Mouse (Mus musculus): ENCODE results near the gene Gm17581.

The Gm17581 gene

GRCm38 (mm10) chr2:155751014-155751786, 15.5 kb upstream of the Gm17581 start, which contains the start of gene Procr:
TSS of gene Procr (plus strand) at chr2:155751117.
- TF ChIP-seq GATA4 (IDR thresholded peaks at IDR 0.05; ENCODE audit: insufficient replicate concordance, low read length), result peak; percentile 33; the same call in 1 of the 2 replicates

- no peak for TF ChIP-seq GATA4 (IDR thresholded peaks at IDR 0.05; ENCODE audit: insufficient replicate concordance, low read length)
These were observed 13.7 kb upstream of the Gm17581 start for GRCm38 (mm10) chr2:155749394-155749793.

DNA sequence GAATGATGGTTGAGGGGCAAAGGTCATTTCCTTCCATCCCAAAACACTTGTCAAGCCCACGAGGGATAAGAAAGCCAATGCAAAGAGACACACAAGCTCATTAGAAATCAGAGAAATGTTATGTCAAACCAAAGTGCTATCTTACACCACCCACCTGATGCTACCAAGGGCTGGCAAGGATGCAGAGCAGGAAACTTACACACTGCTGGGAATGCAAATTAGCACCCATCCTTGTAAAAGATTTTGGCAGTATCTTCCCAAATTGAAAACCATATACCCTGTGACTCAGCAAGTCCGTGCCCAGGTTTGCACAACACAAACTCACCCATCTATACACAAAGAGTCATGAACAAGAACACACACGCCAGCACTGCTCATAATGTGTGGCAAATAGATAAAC, 9.8 kb upstream of the Gm17581 start:
- TF ChIP-seq GATA4 (IDR thresholded peaks at IDR 0.05; ENCODE audit: insufficient replicate concordance, low read length), result no peak

DNA sequence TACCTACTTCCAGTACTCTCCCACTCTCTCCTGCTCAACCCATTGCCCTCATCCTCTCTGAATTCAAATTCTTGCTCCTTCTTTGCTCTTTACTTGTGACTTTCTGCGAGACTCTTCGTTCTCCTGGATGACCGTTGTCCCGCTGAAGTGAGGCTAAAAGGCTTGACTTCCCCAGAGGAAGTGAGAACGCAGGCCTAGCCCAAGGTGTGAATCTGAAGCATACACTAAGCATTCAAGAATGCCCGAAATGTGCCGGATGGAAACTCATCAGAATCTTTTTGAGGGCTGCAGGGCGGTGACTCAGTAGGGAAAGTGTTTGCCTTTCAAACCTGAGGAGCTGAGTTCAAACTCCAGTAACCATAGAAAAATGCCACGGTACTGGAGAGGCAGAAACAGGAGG, 7.7 kb upstream of the Gm17581 start:
- no peak for TF ChIP-seq GATA4 (IDR thresholded peaks at IDR 0.05; ENCODE audit: insufficient replicate concordance, low read length)

DNA sequence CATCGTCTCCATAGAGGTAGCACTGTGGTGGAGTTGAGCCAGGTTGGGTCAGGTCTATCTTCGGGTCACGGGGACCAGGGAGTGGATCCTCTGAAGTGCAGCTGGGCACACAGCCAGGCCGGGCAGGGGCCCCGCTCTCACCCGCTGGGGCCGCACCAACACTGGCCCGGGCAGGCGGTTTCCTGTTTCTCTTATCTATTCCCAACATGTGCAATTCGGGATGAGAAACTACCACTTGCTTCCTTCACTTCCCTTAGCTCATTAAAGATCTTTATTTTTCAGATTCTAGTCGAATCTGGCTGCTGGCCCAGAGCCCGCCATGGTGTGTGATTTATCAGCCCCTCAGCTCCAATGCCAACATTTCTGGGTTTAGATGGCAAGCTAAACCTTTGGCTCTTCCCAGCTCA, 7.3 kb upstream of the Gm17581 start:
- peak; percentile 62; the same call in 1 of the 2 replicates for TF ChIP-seq GATA4 (IDR thresholded peaks at IDR 0.05; ENCODE audit: insufficient replicate concordance, low read length)

GRCm38 (mm10) chr2:155742211-155742610, 6.5 kb upstream of the Gm17581 start:
- TF ChIP-seq GATA4 (IDR thresholded peaks at IDR 0.05; ENCODE audit: insufficient replicate concordance, low read length), result no peak; the same call in 1 of the 2 replicates

DNA sequence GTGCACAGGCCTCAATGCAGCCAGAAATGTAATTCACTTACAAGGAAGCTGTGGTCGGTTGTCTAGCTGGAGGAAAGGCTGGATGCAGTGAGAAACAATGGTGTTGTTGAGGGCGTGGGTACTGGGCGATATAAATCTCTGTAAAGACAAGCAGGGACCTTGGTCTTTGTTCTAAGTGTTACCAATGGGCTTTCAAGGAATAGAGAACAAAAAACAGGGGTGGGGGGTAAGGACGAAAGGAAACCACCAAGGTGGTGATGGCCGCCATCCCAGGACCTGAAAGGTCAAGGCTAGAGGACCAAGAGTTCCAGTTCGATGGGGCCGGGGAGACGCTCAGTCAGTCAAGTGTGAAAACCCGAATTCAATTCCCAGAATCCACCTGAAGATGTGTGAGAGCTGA, 2.1 kb upstream of the Gm17581 start:
- TF ChIP-seq GATA4 (IDR thresholded peaks at IDR 0.05; ENCODE audit: insufficient replicate concordance, low read length), result no peak

DNA sequence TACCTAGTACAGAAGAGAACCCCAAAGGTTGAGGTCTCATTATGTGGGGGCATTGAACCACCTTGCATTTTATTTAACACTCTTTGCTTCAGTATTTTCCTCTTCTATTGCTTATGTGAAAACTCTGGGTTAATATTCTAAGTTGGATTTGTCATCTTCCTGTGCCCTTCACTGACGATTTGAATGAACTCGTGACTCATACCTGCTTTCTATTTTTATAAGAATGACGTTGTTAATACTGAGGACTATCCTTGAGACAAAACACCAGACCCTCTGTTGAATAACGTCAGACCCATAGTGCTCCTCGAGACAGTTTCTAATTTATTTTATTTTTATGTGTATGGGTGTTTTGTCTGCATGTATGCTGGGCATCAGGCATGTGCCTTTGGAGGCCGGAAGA, 1.3 kb upstream of the Gm17581 start:
- TF ChIP-seq GATA4 (IDR thresholded peaks at IDR 0.05; ENCODE audit: insufficient replicate concordance, low read length), result no peak

DNA sequence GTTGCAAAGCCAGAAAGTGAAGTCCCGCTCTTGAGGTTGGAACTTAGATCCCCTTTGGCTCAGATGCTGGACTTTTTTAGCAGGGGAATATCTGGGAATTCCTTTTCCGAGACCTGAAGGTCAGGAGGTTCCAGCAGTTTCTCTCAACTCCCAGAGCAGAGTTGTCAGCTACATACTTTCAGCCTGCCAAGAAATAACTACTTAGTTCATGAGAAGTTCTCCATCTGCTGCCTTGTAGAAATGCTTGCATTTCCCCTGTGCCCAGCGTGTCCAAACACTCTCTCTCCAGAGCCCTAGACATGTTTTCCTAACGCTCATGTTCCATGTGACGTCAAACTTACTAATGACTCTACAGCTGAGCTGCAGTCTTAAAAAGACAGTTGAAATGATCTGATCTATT, 586 bp downstream of the Gm17581 start:
- TF ChIP-seq GATA4 (IDR thresholded peaks at IDR 0.05; ENCODE audit: insufficient replicate concordance, low read length), result no peak

DNA sequence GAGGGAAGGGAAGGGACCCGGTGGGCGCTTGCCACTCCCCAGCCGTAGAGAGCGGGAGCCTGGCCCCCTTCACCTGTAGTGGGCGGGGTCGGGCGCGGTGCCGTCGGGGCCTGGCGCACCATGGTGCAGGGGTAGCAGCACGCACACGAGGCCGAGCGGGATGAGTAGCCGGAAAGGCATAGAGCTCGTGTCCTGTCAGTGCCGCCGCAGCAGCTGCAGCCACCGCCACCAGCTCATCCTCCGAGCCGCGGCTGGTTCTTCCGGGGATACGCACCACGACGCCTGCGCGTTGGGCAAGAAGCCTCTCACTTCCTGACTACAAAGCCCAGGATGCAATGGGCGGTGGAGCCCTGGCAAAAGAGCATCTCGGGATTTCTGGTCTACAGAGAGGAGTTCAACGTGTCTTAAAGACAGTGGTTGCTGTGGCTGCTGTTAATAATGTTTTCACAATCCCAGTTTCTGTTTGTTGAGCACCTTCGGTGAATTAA, 6.5 kb downstream of the Gm17581 start, which contains the start of gene Edem2:
Edem2 (minus strand) TSS at position 318 of the 488 bp plus-strand sequence.
- TF ChIP-seq GATA4 (IDR thresholded peaks at IDR 0.05; ENCODE audit: insufficient replicate concordance, low read length), result no peak

DNA sequence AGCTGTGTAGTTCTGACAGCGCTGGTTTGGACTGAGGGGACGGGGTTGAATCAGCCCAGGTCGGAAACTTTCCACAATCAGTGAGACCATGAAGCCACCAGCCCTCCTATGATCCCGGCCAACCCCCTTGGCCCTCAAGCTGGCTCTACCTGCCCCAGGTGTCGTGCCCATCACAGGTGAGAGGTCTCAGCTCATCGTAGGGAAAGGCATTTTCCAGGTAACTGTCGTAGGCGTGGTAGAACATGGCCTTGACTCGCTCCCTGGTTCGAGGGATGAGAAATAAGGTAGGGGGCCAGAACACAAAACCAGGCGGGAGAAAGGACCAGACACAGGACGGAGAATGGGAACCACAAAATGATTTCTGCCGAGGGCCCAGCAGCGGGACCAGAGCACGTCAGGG, 6.9 kb downstream of the Gm17581 start:
- no peak for TF ChIP-seq GATA4 (IDR thresholded peaks at IDR 0.05; ENCODE audit: insufficient replicate concordance, low read length)

DNA sequence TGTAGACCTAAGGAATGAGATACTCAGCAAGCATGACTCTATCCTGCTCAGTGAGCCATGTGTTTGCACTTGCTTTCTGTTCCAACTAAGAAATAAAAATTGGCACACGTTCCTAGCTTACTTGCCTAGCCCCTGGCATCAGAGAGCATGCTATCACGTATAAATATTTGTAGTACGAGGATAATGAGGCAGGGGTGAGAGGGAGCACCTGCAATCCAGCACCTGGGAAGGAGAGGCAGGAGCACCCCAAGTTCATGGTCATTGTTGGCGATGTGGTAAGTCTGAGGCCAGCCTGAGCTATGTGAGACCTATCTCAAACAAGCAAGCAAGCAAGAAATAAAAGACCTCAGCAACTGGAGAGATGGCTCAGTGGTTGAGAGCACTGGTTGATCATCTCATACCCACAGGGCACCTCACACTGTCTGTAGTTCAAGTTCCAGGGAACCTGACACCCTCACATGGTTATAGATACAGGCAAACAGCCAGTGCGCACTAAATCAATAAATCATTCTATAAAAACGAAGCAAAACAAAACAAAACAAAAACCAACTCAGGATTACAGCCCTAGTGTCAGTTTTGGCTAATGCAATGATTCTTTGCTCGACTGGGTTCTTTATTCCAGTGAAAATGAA, 7.8 kb downstream of the Gm17581 start:
- TF ChIP-seq GATA4 (IDR thresholded peaks at IDR 0.05; ENCODE audit: insufficient replicate concordance, low read length), result no peak

GRCm38 (mm10) chr2:155726302-155726701, 9.4 kb downstream of the Gm17581 start:
- TF ChIP-seq GATA4 (IDR thresholded peaks at IDR 0.05; ENCODE audit: insufficient replicate concordance, low read length), result no peak

- no peak for TF ChIP-seq GATA4 (IDR thresholded peaks at IDR 0.05; ENCODE audit: insufficient replicate concordance, low read length)
These were observed 11.1 kb downstream of the Gm17581 start for GRCm38 (mm10) chr2:155724526-155724925.

- no peak for TF ChIP-seq GATA4 (IDR thresholded peaks at IDR 0.05; ENCODE audit: insufficient replicate concordance, low read length)
These were observed 11.6 kb downstream of the Gm17581 start for GRCm38 (mm10) chr2:155724036-155724435.

DNA sequence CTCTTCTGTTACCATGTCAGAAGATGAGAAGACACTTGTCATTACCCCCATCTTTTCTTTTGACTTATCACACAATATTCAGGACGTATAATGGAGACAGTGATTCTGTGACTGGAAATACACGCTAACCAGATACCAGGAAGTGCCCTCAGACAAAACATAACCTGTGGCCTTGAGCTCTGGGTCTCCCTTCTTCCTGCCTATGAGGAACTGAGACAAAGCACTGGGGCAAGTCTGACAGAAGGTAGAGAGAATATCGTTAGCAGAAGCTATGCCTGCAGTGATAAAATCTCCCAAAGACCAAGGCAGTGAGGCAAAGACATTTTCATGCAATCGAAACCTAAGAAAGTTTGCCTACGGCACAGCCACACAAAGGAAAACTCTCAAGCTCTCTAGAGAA, 15.1 kb downstream of the Gm17581 start:
- TF ChIP-seq GATA4 (IDR thresholded peaks at IDR 0.05; ENCODE audit: insufficient replicate concordance, low read length), result no peak
